Mouse (Mus musculus) midbrain, embryonic 15.5 days (tissue): ENCODE measurements around the gene Eprs. TPM values are rescaled to one million over a fixed set of nuclear protein-coding genes. Genes with fewer than 3 reads are reported as not detected.
"Not testable (repeated sequence)": the region's sequence is repeated elsewhere in the genome, so short reads cannot be mapped to it uniquely, and the experiment has no call there.

Source experiments
- ATAC-seq: fragments of 200-750 bp; cut with Nextera tagmentation; replicated peaks from 2 replicates; pipeline ENCODE4 v1.8.0; 2017; ENCODE audit warnings: moderate TSS enrichment
- H3K27ac ChIP-seq: fragments of 300-500 bp; sonication (generic); 2 replicates; pipeline ENCODE4 v1.5.1; 2015; ENCODE audit warnings: mild to moderate bottlenecking, inconsistent platforms
- H3K27me3 ChIP-seq: fragments of 300-500 bp; sonication (generic); replicated peaks from 2 replicates; pipeline ENCODE4 v1.6.1; 2015; ENCODE audit warnings: inconsistent platforms
- H3K36me3 ChIP-seq: fragments of 300-500 bp; sonication (generic); replicated peaks from 2 replicates; pipeline ENCODE4 v1.6.1; 2015; ENCODE audit warnings: inconsistent platforms
- H3K4me1 ChIP-seq: fragments of 300-500 bp; sonication (generic); 2 replicates; pipeline ENCODE4 v1.6.1; 2015; ENCODE audit warnings: inconsistent platforms
- H3K4me2 ChIP-seq: fragments of 300-500 bp; sonication (generic); 2 replicates; pipeline ENCODE4 v1.6.1; 2015; ENCODE audit warnings: inconsistent platforms, mild to moderate bottlenecking, moderate library complexity
- H3K4me3 ChIP-seq: fragments of 300-500 bp; sonication (generic); 2 replicates; pipeline ENCODE4 v1.5.1; 2015; ENCODE audit warnings: mild to moderate bottlenecking, inconsistent platforms
- H3K9ac ChIP-seq: fragments of 300-500 bp; sonication (generic); 2 replicates; pipeline ENCODE4 v1.6.1; 2015; ENCODE audit warnings: mild to moderate bottlenecking, inconsistent platforms
- H3K9me3 ChIP-seq: fragments of 300-500 bp; sonication (generic); 2 replicates; pipeline ENCODE4 v1.6.1; 2016; ENCODE audit warnings: inconsistent platforms
- WGBS: fragments of 180-500 bp; shearing (Covaris S2); methylation state at CpG from one replicate; pipeline ENCODE4 v1.1.7; 2015; ENCODE audit warnings: mixed read lengths; 5-methylcytosine and 5-hydroxymethylcytosine counted together
- polyA plus RNA-seq: library from polyadenylated mRNA; unstranded; fragments of >200 nt; fragmentation: Nextera tagmentation; extraction: Ambion mirVana; gene quantifications from 2 replicates; pipeline ENCODE4 v1.2.1, GENCODE M21; 2015

Eprs gene
- 129 and 137 TPM in 2 replicates for polyA plus RNA-seq

- Histone ChIP-seq H3K9me3 (no peaks in the 10 kb centered on the region), H3K4me2 (peak within 1 kb of the TSS; percentile 64), H3K9ac (peak within 1 kb of the TSS; percentile 73), H3K27me3 (no peaks in the 10 kb centered on the region), H3K4me1 (peaks cover 29% of the 10 kb centered on the region), H3K36me3 (peaks cover 4% of the 10 kb centered on the region; the same call in 1 of the 2 replicates), H3K4me3 (peak within 1 kb of the TSS; percentile 88), H3K27ac (peak within 1 kb of the TSS; percentile 89)
- peak; percentile 98 for ATAC-seq
- under 1% methylated on average over 92 of the region's 92 CpGs for WGBS
These were observed at the start of gene Eprs for GRCm38 (mm10) chr1:185362677-185363520. Eprs (plus strand) TSS chr1:185363044.

DNA sequence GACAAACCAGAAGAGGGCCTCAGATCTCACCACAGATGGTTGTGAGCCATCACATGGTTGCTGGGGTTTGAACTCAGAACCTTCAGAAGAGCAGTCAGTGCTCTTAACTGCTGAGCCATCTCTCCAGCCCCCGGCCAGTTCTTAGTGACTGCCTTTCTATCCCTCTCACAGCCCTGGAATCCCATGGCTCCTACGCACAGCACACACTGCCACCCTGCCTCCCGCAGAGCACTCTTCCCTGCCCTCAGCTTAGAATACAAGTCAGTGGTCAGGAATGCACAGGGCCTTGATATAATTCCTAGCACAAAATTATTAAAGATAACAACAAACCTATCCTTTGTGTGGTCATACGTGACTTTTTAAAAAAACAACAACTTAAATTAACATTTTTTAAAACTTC, 48.3 kb upstream of the Eprs start:
- no peak overlapping the region for H3K4me2 ChIP-seq
- H3K9me3 ChIP-seq = no peaks in the 10 kb centered on the region
- peaks cover 18% of the 10 kb centered on the region for H3K36me3 ChIP-seq

GRCm38 (mm10) chr1:185315846-185316568, 46.8 kb upstream of the Eprs start:
- H3K27ac ChIP-seq = no peak overlapping the region
- H3K36me3 ChIP-seq = peaks cover 27% of the 10 kb centered on the region
- H3K4me2 ChIP-seq = no peak overlapping the region
- no peaks in the 10 kb centered on the region for H3K9me3 ChIP-seq
- H3K27me3 ChIP-seq = no peaks in the 10 kb centered on the region
- no peak for ATAC-seq
- H3K9ac ChIP-seq = no peak overlapping the region
- no peaks in the 10 kb centered on the region for H3K4me1 ChIP-seq
- 88% methylated on average over 16 of the region's 16 CpGs for WGBS
- H3K4me3 ChIP-seq = no peak overlapping the region

More for the DNA sequence above, 48.3 kb upstream of the Eprs start:
- 93% methylated on average over 4 of the region's 4 CpGs for WGBS
- no peak for ATAC-seq
- Histone ChIP-seq H3K4me1 (no peaks in the 10 kb centered on the region), H3K4me3 (no peak overlapping the region), H3K27ac (no peak overlapping the region), H3K27me3 (no peaks in the 10 kb centered on the region), H3K9ac (no peak overlapping the region)

- H3K27me3 ChIP-seq, ATAC-seq: not testable (repeated sequence)
- 67% methylated on average over 3 of the region's 3 CpGs for WGBS
These were observed 35.0 kb upstream of the Eprs start for GRCm38 (mm10) chr1:185327754-185328345.

GRCm38 (mm10) chr1:185328721-185329610, 33.9 kb upstream of the Eprs start, which contains the start of gene Iars2:
Iars2 (minus strand) TSS chr1:185329396.
- peak within 1 kb of the TSS; percentile 91 for H3K4me2 ChIP-seq
- peak; percentile 93 for ATAC-seq
- H3K4me3 ChIP-seq = peak within 1 kb of the TSS; percentile 81
- no peaks in the 10 kb centered on the region for H3K9me3 ChIP-seq
- WGBS = under 1% methylated on average over 73 of the region's 76 CpGs
- peak within 1 kb of the TSS; percentile 93 for H3K27ac ChIP-seq
- peak within 1 kb of the TSS; percentile 94 for H3K9ac ChIP-seq
- peaks cover 37% of the 10 kb centered on the region for H3K4me1 ChIP-seq
- peaks cover 14% of the 10 kb centered on the region; the same call in 1 of the 2 replicates for H3K36me3 ChIP-seq
- no peaks in the 10 kb centered on the region for H3K27me3 ChIP-seq

More at GRCm38 (mm10) chr1:185327754-185328345, 35.0 kb upstream of the Eprs start:
- not testable (repeated sequence) for H3K9ac ChIP-seq, H3K9me3 ChIP-seq, H3K27ac ChIP-seq
- peak overlapping the region; percentile 91 for H3K4me2 ChIP-seq
- H3K4me3 ChIP-seq = peak overlapping the region; percentile 81
- peaks cover 26% of the 10 kb centered on the region for H3K4me1 ChIP-seq
- peaks cover 16% of the 10 kb centered on the region; the same call in 1 of the 2 replicates for H3K36me3 ChIP-seq

GRCm38 (mm10) chr1:185329851-185330250, 33.0 kb upstream of the Eprs start:
- H3K27ac ChIP-seq = no peak overlapping the region
- WGBS = 96% methylated on average over 8 of the region's 8 CpGs
- H3K4me2 ChIP-seq = peak overlapping the region; percentile 91
- ATAC-seq = no peak
- no peaks in the 10 kb centered on the region for H3K27me3 ChIP-seq
- H3K4me1 ChIP-seq = peaks cover 45% of the 10 kb centered on the region
- peak overlapping the region; percentile 81 for H3K4me3 ChIP-seq
- H3K9ac ChIP-seq = no peak overlapping the region
- H3K36me3 ChIP-seq = peaks cover 10% of the 10 kb centered on the region; the same call in 1 of the 2 replicates
- H3K9me3 ChIP-seq = no peaks in the 10 kb centered on the region

DNA sequence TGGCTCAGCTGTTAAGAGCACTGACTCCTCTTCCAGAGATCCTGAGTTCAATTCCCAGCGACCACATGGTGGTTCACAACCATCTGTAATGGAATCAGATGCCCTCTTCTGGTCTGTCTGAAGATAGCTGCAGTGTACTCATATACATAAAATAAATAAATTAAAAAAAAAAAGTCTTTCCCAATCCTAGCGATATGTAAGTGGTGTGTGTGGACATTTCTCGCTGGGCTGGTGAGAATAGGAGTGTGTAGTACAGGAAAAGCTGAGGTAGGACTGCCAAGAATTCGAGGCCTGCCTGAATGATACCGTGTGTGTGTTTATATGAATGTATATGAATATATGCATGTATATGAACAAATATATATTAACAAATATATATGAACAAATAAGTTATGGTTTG, 31.5 kb upstream of the Eprs start:
- peak overlapping the region; percentile 60; the same call in 1 of the 2 replicates for H3K4me3 ChIP-seq
- WGBS = 47% methylated on average over 5 of the region's 5 CpGs

GRCm38 (mm10) chr1:185331983-185332430, 30.8 kb upstream of the Eprs start, which contains the start of gene Bpnt1:
Bpnt1 (plus strand) TSS chr1:185332149.
- ATAC-seq = peak; percentile 84
- Histone ChIP-seq H3K4me3 (peak within 1 kb of the TSS; percentile 60), H3K4me1 (peaks cover 50% of the 10 kb centered on the region), H3K9ac (peak within 1 kb of the TSS; percentile 70), H3K9me3 (no peaks in the 10 kb centered on the region), H3K4me2 (peak within 1 kb of the TSS; percentile 63), H3K27ac (peak within 1 kb of the TSS; percentile 83), H3K27me3 (no peaks in the 10 kb centered on the region), H3K36me3 (no peaks in the 10 kb centered on the region)
- under 1% methylated on average over 32 of the region's 32 CpGs for WGBS

More for the DNA sequence above, 31.5 kb upstream of the Eprs start:
- ATAC-seq = no peak
- peaks cover 50% of the 10 kb centered on the region for H3K4me1 ChIP-seq
- H3K9ac ChIP-seq = no peak overlapping the region
- no peaks in the 10 kb centered on the region for H3K36me3 ChIP-seq
- H3K27ac ChIP-seq = 0 out of 2 replicates have a peak overlapping the region, but pooled peaks have one; percentile 40
- H3K27me3 ChIP-seq = no peaks in the 10 kb centered on the region
- no peaks in the 10 kb centered on the region for H3K9me3 ChIP-seq
- H3K4me2 ChIP-seq = peak overlapping the region; percentile 63

DNA sequence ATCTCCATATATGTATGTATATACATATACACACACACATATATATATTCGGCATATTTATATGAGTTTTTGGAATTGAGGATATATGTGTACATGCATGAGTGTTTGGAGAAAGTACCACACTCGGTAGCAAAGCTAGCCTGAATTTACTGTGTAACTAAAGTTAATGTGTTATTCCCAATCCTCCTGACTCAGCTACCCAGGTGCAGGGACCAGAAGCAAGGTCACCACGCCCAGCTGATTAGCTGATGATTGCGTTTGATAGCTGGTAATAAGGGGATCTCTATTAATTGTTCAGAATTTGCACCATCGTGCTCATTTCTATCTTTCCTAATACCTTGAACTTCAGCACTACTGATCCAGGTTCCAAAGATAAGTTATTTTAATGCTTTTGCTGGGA, 29.2 kb upstream of the Eprs start:
- Histone ChIP-seq H3K9ac (no peak overlapping the region), H3K4me1 (peaks cover 42% of the 10 kb centered on the region), H3K27ac (no peak overlapping the region), H3K9me3 (no peaks in the 10 kb centered on the region), H3K27me3 (no peaks in the 10 kb centered on the region), H3K4me3 (no peak overlapping the region), H3K4me2 (no peak overlapping the region), H3K36me3 (no peaks in the 10 kb centered on the region; the same call in 1 of the 2 replicates)
- 94% methylated on average over 5 of the region's 5 CpGs for WGBS
- ATAC-seq = no peak

GRCm38 (mm10) chr1:185334136-185334535, 28.7 kb upstream of the Eprs start:
- Histone ChIP-seq H3K36me3 (no peaks in the 10 kb centered on the region; the same call in 1 of the 2 replicates), H3K4me3 (no peak overlapping the region), H3K9ac (no peak overlapping the region), H3K27me3 (no peaks in the 10 kb centered on the region), H3K4me1 (peaks cover 41% of the 10 kb centered on the region), H3K27ac (no peak overlapping the region), H3K4me2 (no peak overlapping the region), H3K9me3 (no peaks in the 10 kb centered on the region)
- no peak for ATAC-seq
- 80% methylated on average over 4 of the region's 4 CpGs for WGBS

DNA sequence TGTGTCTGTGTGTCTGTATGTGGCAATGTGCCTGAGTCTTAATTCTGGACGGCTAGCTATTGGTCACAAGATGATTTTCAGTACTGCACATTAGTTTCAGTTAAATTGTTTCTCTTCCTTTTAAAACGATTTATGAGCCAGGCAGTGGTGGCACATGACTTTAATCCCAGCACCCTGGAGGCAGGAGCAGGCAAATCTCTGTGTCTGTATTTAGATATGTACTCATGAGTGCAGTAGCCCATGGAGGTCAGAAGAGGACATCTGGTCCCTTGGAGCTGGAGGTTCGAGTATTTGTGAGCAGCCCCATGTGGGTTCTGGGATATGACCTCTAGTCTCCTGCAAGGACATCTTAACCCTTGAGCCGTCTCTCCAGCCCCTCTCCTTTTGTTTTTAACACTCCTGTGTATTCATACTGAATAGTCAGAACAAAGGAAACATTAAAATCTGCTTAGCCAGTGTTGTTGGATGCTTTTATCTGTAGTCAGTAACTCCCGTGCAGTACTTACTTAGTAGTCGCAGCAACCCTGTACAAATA, 27.5 kb upstream of the Eprs start:
- 67% methylated on average over 6 of the region's 6 CpGs for WGBS
- Histone ChIP-seq H3K9me3 (no peaks in the 10 kb centered on the region), H3K27me3 (no peaks in the 10 kb centered on the region), H3K4me1 (peaks cover 34% of the 10 kb centered on the region), H3K36me3 (peaks cover 7% of the 10 kb centered on the region; the same call in 1 of the 2 replicates), H3K27ac (no peak overlapping the region), H3K4me3 (no peak overlapping the region), H3K9ac (no peak overlapping the region), H3K4me2 (no peak overlapping the region)
- ATAC-seq = no peak
